Mouse (Mus musculus): ENCODE data around the gene Gm13539.

DNA sequence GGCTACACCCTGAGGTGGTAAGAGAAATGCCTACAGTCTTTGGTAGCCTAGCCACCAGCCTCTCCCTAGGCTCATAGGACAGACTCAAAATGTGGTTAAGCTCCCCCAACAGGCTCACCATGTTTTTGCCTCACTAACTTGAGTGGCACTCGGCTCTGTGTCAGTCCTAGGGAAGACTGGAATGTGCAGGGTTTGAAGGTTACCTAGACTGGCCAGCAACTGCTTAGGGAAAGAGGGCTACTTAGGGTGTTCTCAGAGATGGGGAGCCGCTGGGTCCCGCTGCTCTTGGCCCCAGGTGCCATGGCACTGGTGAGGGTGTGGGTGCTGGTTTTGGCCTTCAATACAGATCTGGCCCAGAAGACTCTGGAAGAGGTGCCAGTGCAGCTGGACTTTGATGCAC lies at the start of gene Gm13539:
- TF ChIP-seq CTCF (IDR thresholded peaks at IDR 0.05; ENCODE audit: low read depth) (no peak), EP300 (optimal IDR thresholded peaks at IDR 0.05) (no peak)

All from stomach, postnatal 0 days (tissue).